Comparison of ENCODE assay signal across 8 mouse cellular contexts in genomic region chr11:95714411-95714810, GRCm38 (mm10). TPM values are rescaled to one million over a fixed set of nuclear protein-coding genes. Genes with fewer than 3 reads are reported as not detected.
A peak's percentile ranks its signal among the peaks of the same experiment; 100 is the strongest.
DNase-seq lines count a peak whose midpoint lies in the region; ATAC-seq and TF ChIP-seq lines count a peak whose summit lies in the region.

No protein-coding gene starts in this region.

- H3K4me2 ChIP-seq in kidney, postnatal 0 days (ENCODE audit: low read length): peak overlapping the region; percentile 72
- H3K4me2 ChIP-seq in embryonic facial prominence, embryonic 15.5 days (replicated peaks): peak overlapping the region; percentile 85
- H3K4me2 ChIP-seq in limb, embryonic 11.5 days (ENCODE audit: low read depth, severe bottlenecking): peak overlapping the region; percentile 90
- H3K4me2 ChIP-seq in stomach, embryonic 14.5 days (replicated peaks; ENCODE audit: low read depth, low read length): peak overlapping the region; percentile 94

- H3K4me1 ChIP-seq in kidney, postnatal 0 days (replicated peaks; ENCODE audit: insufficient read depth, low read length): no peaks in the 10 kb centered on the region; the same call in 1 of the 2 replicates
- H3K4me1 ChIP-seq in embryonic facial prominence, embryonic 15.5 days: peaks cover 32% of the 10 kb centered on the region
- H3K4me1 ChIP-seq in limb, embryonic 11.5 days (ENCODE audit: control insufficient read depth, insufficient read depth, low read length): peaks cover 17% of the 10 kb centered on the region
- peaks cover 18% of the 10 kb centered on the region for H3K4me1 ChIP-seq in stomach, embryonic 14.5 days (ENCODE audit: control insufficient read depth, insufficient read depth, low read length)

- ATAC-seq in kidney, postnatal 0 days (replicated peaks; ENCODE audit: low FRiP score, low read depth): no peak
- ATAC-seq in embryonic facial prominence, embryonic 15.5 days (ENCODE audit: insufficient number of reproducible peaks, low FRiP score, low TSS enrichment, low read depth): no peak
- no peak for ATAC-seq in limb, embryonic 11.5 days (ENCODE audit: insufficient number of reproducible peaks, low FRiP score, low TSS enrichment, low read depth)
- ATAC-seq in stomach, embryonic 14.5 days (ENCODE audit: insufficient number of reproducible peaks, insufficient read depth, low FRiP score, low read depth): no peak

- H3K27ac ChIP-seq in kidney, postnatal 0 days: no peak overlapping the region
- 0 out of 2 replicates have a peak overlapping the region, but pooled peaks have one; percentile 97 for H3K27ac ChIP-seq in embryonic facial prominence, embryonic 15.5 days (replicated peaks)
- H3K27ac ChIP-seq in limb, embryonic 11.5 days (replicated peaks; ENCODE audit: low read depth, low read length): no peak overlapping the region
- no peak overlapping the region for H3K27ac ChIP-seq in stomach, embryonic 14.5 days (ENCODE audit: low read length)

- H3K4me3 ChIP-seq in kidney, postnatal 0 days (replicated peaks; ENCODE audit: low read depth, low read length): peak overlapping the region; percentile 86
- peak overlapping the region; percentile 92 for H3K4me3 ChIP-seq in embryonic facial prominence, embryonic 15.5 days (replicated peaks)
- H3K4me3 ChIP-seq in limb, embryonic 11.5 days (ENCODE audit: low read depth, low read length): peak overlapping the region; percentile 91
- peak overlapping the region; percentile 99 for H3K4me3 ChIP-seq in stomach, embryonic 14.5 days (ENCODE audit: low read depth, low read length)

- H3K9me3 ChIP-seq in kidney, postnatal 0 days (replicated peaks; ENCODE audit: low read length): no peaks in the 10 kb centered on the region
- no peaks in the 10 kb centered on the region for H3K9me3 ChIP-seq in embryonic facial prominence, embryonic 15.5 days (replicated peaks)
- H3K9me3 ChIP-seq in limb, embryonic 11.5 days (ENCODE audit: control insufficient read depth, low read length): no peaks in the 10 kb centered on the region
- no peaks in the 10 kb centered on the region for H3K9me3 ChIP-seq in stomach, embryonic 14.5 days (ENCODE audit: control insufficient read depth, low read depth, low read length)

- H3K27me3 ChIP-seq in kidney, postnatal 0 days (ENCODE audit: insufficient read depth, low read length): no peaks in the 10 kb centered on the region
- no peaks in the 10 kb centered on the region for H3K27me3 ChIP-seq in embryonic facial prominence, embryonic 15.5 days
- H3K27me3 ChIP-seq in limb, embryonic 11.5 days (ENCODE audit: control insufficient read depth, insufficient read depth, low read length): no peaks in the 10 kb centered on the region
- H3K27me3 ChIP-seq in stomach, embryonic 14.5 days (ENCODE audit: control insufficient read depth, insufficient read depth, low read length): no peaks in the 10 kb centered on the region

- no peak for DNase-seq in kidney, postnatal 0 days (ENCODE audit: low spot score)
- DNase-seq in kidney, postnatal 14 days: no peak
- no peak for DNase-seq in limb, embryonic 11.5 days (ENCODE audit: low spot score)
- no peak for DNase-seq in embryo, embryonic 10 days (ENCODE audit: low spot score)
- DNase-seq in spleen, adult 18-20 months: no peak
- DNase-seq in urinary bladder, postnatal 36 days (ENCODE audit: low spot score in 2 of 2): no peak

- H3K36me3 ChIP-seq in kidney, postnatal 0 days (ENCODE audit: insufficient read depth, low read length): no peaks in the 10 kb centered on the region
- no peaks in the 10 kb centered on the region for H3K36me3 ChIP-seq in embryonic facial prominence, embryonic 15.5 days
- H3K36me3 ChIP-seq in limb, embryonic 11.5 days (ENCODE audit: control insufficient read depth, insufficient read depth, low read length): no peaks in the 10 kb centered on the region
- no peaks in the 10 kb centered on the region for H3K36me3 ChIP-seq in stomach, embryonic 14.5 days (ENCODE audit: control insufficient read depth, insufficient read depth, low read length)

- H3K9ac ChIP-seq in kidney, postnatal 0 days (ENCODE audit: low read depth, low read length): peak overlapping the region; percentile 98; the same call in 1 of the 2 replicates
- H3K9ac ChIP-seq in embryonic facial prominence, embryonic 15.5 days: peak overlapping the region; percentile 73; the same call in 1 of the 2 replicates
- no peak overlapping the region for H3K9ac ChIP-seq in limb, embryonic 11.5 days (ENCODE audit: low read length)
- peak overlapping the region; percentile 96; the same call in 1 of the 2 replicates for H3K9ac ChIP-seq in stomach, embryonic 14.5 days (replicated peaks; ENCODE audit: low read depth, low read length)

- 26% methylated on average over 7 of the region's 7 CpGs for WGBS in kidney, postnatal 0 days
- WGBS in embryonic facial prominence, embryonic 15.5 days: 34% methylated on average over 7 of the region's 7 CpGs
- WGBS in limb, embryonic 11.5 days: 63% methylated on average over 7 of the region's 7 CpGs
- 35% methylated on average over 7 of the region's 7 CpGs for WGBS in stomach, embryonic 14.5 days

- no peak for TF ChIP-seq CTCF in kidney, postnatal 0 days (IDR thresholded peaks at IDR 0.05; ENCODE audit: low read depth)

RNA-seq across cellular contexts. Expression of gene Zfp652, which starts 1.9 kb away (rescaled TPM):
- polyA plus RNA-seq in kidney, postnatal 0 days (2015; fragmentation: Nextera tagmentation; extraction: Ambion mirVana): 14.8 and 17.1 TPM in 2 replicates
- 25.6 and 26.7 TPM in 2 replicates for polyA plus RNA-seq in embryonic facial prominence, embryonic 15.5 days (2015; fragmentation: Nextera tagmentation; extraction: Ambion mirVana)
- 11.7 and 13.7 TPM in 2 replicates for polyA plus RNA-seq in limb, embryonic 11.5 days (2014; fragmentation: Nextera tagmentation; extraction: Ambion mirVana)
- polyA plus RNA-seq in stomach, embryonic 14.5 days (2014; fragmentation: Nextera tagmentation; extraction: Ambion mirVana): 11.7 and 13.9 TPM in 2 replicates

RNA-seq across cellular contexts. Expression of gene B130006D01Rik, which starts 9.0 kb away (rescaled TPM):
- polyA plus RNA-seq in kidney, postnatal 0 days (2015; fragmentation: Nextera tagmentation; extraction: Ambion mirVana): 0.22 and 0.42 TPM in 2 replicates
- 1.2 and 1.6 TPM in 2 replicates for polyA plus RNA-seq in embryonic facial prominence, embryonic 15.5 days (2015; fragmentation: Nextera tagmentation; extraction: Ambion mirVana)
- polyA plus RNA-seq in limb, embryonic 11.5 days (2014; fragmentation: Nextera tagmentation; extraction: Ambion mirVana): 1.5 and 1.8 TPM in 2 replicates
- polyA plus RNA-seq in stomach, embryonic 14.5 days (2014; fragmentation: Nextera tagmentation; extraction: Ambion mirVana): 2.3 and 2.5 TPM in 2 replicates

RNA-seq across cellular contexts. Expression of gene Phb, which starts 47.7 kb away (rescaled TPM):
- 318 and 344 TPM in 2 replicates for polyA plus RNA-seq in kidney, postnatal 0 days (2015; fragmentation: Nextera tagmentation; extraction: Ambion mirVana)
- polyA plus RNA-seq in embryonic facial prominence, embryonic 15.5 days (2015; fragmentation: Nextera tagmentation; extraction: Ambion mirVana): 162 and 186 TPM in 2 replicates
- polyA plus RNA-seq in limb, embryonic 11.5 days (2014; fragmentation: Nextera tagmentation; extraction: Ambion mirVana): 240 and 256 TPM in 2 replicates
- 224 and 239 TPM in 2 replicates for polyA plus RNA-seq in stomach, embryonic 14.5 days (2014; fragmentation: Nextera tagmentation; extraction: Ambion mirVana)
